Mouse (Mus musculus) left cerebral cortex, postnatal 25 days (tissue): ENCODE data around the gene Mtch1. TPM values are rescaled to one million over a fixed set of nuclear protein-coding genes. Genes with fewer than 3 reads are reported as not detected.
"Not testable (repeated sequence)": the region's sequence is repeated elsewhere in the genome, so short reads cannot be mapped to it uniquely, and the experiment has no call there.

Experiments
- DNase-seq, 2 experiments: peaks; one replicate each; pipeline ENCODE4 v3.0.0; 2022; ENCODE audit warnings: low spot score in 2 of 2, mixed read lengths in 1 of 2
- intact Hi-C: fragments of 180-260 bp; cut with DNase I; formaldehyde crosslinking; loops from one replicate; pipeline ENCODE4 v1.15.1; 2025
- total RNA-seq, 2 experiments: library from RNA; stranded (reverse); gene quantifications; 2 replicates each; pipeline ENCODE4 v1.2.3; 2021

The Mtch1 gene
- total RNA-seq: 100 to 1,000 TPM; 553 to 573 TPM

DNA sequence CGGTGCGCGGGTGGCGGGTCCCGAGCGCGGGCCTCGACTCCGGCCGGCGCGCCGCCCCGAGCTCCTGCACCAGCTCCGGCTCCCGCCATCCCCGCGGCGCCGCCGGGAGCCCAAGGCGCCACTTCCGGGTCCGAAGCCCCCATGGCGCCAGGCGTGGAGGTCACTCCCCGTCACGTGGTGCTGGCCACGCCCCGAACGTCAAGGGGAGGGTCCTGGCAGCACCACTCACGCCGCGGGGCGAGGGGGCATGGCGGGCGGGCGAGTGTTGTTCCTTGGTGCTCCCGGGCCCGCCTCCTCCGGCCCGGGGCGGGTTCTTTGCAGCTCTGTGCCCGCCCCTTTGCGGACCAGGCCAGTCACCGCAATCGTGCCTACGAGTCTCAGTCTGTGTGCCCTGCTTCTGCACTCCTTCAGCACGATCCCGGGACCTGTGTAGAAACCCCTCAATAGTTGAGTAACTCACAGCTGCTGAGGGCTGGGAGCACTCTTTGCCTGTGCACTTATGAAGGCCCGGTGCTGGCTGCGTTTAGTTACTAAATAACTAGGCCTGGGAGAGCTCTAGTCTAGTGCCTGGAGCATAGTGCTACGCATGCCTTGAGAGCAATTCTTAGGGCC, at the start of gene Mtch1:
TSS of gene Mtch1 (minus strand) at position 290 of the 612 bp plus-strand sequence.
- DNase-seq: peak; percentile 98
- intact Hi-C loops: no loop called here

DNA sequence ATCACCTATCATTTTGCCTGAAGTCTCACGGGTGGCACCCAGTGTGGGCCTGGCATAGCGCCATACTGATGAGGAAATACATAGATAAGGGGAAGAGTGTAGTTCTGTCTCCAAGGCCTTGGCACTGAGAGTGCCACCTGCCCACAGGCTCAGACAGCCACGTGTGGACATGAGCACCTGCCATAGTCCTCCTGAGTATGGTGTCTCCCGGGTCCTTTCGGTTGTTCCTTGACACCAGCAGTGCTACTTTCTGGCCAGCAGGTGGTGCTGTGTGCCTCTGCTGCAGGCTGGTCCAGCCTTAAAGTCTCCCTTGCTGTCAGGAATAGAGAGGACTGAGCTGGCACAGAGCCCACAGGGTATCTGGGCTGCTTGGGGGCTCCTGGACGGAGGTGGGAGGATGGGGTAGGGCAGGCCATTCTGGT, 49.1 kb upstream of the Mtch1 start:
- intact Hi-C loops: loop anchor here (1.0 kb wide), 2 partner anchors 95 to 117 kb away; no protein-coding TSS in a partner anchor

DNA sequence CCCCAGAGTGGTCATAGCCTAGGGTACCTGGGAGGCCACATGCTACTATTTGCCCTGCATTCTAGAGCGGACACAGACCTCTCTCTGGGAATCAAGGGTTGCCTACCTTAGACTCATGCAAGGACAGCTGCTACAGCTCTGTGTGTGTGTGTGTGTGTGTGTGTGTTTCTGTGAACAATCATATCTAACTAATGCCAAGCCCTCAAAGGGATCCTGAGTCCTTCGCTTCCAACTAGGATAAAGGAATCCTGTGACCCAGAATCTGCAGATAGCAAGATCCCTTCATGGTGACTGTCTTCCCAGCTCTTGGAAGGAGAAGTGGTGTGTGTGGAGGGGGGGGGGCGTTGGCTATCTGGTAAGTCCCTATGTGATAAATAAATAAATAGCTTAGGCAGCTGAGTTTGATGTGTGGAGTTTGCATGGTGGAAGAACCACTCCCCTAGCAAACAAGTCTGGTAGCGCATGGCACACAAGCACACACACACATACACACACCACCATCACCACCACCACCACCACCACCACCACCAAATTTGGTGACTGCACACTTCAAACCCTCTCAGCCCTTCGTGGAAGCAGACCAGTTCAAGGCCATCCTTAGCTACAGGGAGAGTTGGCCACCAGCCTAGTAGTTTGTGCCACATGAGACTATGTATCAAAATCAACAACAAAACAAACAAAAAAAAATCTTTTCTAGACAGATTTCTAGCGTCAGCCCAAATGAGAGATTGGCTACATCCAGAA, 48.5 kb upstream of the Mtch1 start:
- no peak for DNase-seq
- intact Hi-C loops: no loop called here

More for the DNA sequence above, 49.1 kb upstream of the Mtch1 start:
- DNase-seq: peak; percentile 77 to 83

DNA sequence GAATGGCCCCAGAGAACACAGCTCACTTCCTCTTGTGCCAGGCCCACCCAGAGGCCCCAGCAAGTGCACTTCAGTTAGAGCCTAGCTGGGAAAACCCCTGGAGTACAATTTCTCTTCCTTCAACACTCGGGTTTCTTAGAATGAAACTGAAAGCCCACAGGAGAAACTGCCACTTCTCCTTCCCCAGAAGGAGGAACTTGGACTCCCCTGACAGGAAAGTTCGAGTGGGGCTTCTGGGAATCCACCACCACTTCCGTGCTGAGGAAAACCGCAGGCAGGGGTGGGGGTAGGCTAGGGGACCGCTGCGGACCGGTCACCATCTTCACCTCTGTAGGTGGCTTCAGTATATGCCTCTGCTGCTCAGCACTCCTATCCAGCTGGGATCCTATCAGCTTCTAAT, 47.6 kb upstream of the Mtch1 start:
- peak; percentile 9 to 20 for DNase-seq
- intact Hi-C loops: no loop called here

DNA sequence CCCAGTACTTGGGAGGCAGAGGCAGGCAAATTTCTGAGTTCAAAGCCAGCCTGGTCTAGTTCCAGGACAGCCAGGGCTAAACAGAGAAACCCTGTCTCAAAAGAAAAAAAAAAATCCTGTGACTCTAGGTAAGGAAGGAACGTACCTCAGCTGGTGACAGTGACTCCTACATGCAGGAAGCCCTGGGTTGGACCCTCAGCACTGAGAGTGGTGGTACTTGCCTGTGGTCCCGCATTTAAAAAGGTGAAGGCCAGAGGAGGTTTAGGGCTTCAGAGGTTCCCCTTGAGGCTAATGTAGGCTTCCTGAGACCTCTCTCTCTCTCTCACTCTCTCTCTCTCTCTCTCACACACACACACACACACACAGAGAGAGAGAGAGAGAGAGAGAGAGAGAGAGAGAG, 47.0 kb upstream of the Mtch1 start:
- intact Hi-C loops, DNase-seq: not testable (repeated sequence)

DNA sequence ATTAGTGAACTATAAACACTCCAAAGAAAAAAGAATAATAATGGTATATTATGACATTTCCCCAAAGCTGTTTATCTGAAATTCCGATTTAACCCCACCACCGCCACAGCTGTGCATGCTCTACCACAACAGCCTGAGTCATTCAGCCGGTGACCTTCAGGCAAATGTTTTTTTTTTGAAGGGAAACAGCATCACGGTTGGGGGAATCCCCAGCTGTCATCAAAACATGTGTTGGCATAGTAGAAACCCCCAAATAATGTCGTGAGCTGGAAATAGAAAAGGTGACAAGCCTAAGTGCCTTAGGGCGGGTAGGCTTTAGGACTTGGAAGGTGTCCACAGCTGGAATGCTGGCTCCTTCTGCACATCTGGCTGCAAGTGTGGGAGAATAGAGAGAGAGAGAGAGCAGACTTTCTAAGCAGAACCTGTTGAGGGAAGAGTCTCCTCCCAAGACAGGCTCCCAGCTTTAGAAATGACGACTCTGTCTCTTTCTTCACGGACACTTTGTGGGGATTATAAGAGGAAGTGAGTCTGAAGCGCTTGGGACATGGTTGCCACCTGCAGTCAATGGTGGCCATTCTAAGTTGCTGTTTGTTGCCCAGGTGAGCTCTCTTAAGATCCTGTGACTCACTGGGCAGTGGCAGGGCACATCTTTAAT, 46.5 kb upstream of the Mtch1 start:
- intact Hi-C loops: no loop called here
- no peak for DNase-seq

DNA sequence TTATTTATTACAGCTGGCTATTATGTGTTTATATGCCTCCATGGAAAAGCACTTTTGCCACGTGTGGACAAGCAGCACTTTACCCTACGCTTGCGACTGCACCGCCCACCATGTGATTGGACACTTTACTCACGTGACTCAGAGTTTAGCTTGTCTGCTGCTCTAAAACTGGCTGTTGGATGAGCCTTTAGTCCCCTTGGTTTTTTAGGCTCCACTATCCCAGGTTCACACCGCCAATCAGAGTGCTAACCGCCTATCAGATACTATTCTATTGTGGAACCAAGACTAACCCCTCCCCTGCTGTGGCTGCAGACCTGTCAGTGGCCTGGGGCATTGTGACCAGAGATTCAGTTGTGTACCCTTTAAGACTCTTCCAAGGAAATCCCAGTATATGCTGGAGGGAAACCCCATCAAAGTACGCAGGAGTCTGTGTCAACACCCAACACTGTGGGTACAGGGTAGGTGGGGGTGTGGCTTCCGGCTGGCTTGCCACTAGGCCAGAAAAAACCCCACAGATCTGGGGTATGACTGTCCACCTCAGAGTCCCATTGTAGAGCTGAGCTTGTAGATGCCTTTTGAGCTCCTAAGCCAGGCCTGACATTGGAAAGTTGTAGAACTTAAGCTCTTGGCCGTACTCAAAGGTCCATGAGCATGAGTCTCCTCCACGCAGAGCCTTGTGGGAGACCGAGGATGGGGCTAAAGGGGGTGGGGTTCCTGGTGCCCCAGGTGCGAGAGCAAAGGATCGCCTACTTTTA, 45.8 kb upstream of the Mtch1 start:
- DNase-seq: no peak
- intact Hi-C loops: no loop called here

DNA sequence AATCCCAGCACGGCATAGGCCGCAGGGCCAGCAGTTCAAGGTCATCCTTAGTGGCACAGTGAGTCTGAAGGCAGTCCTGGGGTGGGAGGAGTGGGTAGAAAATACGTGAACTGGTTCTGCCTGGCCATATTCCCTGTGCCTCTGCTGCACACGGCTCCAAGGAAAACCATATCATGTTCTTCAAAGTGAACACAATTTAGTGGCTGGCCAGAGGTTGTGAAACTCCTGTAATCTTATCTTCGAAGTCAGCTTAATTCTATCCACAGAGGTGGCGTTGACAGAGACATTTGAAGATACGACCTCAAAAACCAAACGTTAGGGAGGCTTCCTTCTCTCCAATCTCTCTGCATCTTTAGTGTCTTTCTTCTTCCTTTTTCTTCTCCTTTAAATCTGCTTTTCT, 43.5 kb upstream of the Mtch1 start:
- intact Hi-C loops: no loop called here

DNA sequence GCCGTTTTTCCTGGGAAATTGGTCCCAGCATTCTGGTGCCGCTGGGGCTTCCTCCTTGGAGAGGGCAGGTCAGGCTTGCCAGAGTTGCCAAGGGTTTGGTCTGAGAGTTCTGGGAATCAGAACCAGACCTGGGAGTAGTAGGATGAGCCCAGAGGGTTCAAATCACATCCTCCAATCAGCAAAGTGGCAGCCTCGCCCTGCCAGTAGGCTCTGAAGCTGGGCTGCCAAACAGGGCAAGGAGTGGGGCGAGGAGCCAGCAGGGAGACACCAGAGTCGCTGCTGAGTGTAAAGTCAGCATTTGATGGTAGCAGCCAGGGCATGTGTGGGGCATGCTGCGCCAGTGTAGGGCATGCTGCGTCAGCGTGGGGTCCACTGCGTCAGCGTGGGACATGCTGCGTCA, 41.2 kb upstream of the Mtch1 start:
- intact Hi-C loops: no loop called here
- DNase-seq: no peak

More for the DNA sequence above, 43.5 kb upstream of the Mtch1 start:
- DNase-seq: no peak

DNA sequence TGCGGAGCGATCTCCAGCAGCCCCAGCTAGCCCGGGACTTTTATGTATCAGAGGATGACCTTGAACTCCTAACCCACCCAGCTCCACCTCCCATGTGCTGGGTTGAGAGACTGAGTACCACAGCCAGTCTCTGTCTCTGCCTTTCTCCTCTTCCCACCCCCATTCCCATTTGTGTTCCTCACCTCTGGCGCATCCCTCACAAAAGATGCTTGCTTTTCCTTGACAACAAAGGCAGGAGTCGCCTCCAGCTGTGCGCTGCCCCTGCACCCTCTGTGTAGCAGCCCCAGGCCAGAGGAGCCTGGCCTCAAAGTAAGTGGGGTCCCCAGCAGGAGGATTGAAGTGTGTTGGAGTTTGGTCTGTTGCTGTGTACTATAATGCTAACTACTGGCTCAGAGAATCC, 38.0 kb upstream of the Mtch1 start:
- intact Hi-C loops: no loop called here
- no peak for DNase-seq

DNA sequence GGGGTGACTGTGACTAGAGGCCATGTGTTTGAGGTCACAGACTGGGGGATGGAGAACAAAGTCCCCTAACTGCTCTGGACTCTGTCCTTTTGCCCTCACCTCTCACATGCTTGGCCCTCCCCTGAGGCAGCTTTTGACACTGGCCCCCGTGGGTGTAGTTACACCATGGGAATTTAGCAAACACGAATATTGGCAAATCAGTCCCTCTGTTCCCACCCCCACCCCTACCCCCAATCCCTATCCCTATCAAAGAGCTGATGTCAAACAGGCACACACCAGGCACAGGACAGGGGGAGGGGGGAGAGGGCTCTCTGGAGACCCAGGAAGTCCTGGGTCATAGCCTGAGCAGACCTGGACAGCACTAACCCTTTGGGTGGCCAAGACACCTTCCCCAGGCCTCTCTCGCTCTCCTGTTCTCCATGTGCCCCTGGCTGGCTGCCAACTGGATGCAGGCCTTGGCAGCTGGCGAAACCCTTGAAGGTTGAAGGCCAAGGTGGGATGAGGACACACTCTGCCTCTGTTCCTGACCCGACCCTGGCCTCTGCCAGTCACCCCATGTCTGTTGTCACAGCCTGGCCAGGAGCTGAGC, 37.2 kb upstream of the Mtch1 start:
- no peak for DNase-seq
- intact Hi-C loops: loop anchor here (5.0 kb wide), 1 partner anchor 107 kb away; the partner anchor contains the start of gene Pim1

DNA sequence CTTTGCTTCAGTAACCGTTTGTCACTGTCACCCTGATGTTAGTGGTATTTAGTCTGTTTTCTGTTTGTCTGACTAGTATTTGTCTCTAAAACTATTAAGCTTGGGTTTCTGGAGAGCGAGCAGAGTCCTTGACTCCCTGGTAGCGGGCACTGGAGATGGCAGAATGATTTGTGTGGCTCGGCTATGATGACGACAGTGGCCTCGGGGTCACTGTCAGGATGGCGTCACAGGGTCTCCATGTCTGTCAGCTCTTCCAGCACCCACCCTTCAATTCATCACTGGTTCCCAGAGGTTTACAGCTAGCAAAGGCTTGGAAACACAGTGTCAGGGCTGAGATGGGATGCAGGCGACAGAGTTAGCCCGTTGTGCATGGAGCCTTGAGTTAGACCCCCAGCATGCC, 36.2 kb upstream of the Mtch1 start:
- intact Hi-C loops: loop anchor here (5.0 kb wide), 1 partner anchor 108 kb away; the partner anchor contains the start of gene Pim1
- no peak for DNase-seq

DNA sequence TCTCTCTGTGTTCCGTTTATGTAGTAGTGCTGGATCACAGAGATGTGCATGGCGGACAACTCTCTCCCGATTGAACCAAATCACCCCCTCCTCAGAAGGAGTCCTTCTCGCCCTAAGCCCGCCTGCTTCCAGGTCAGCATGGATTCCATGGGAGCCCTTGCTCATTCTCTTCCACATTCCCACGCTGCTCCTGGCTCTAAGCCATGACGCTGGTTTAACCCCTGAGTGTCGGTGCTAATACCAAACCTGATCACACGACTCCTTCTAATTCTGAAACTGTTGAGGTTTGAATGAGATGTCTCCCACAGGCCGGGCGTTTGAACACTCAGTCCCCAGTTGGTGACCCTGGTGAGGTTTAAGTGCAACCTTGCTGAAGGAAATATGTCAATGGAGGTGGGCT, 34.7 kb upstream of the Mtch1 start:
- intact Hi-C loops: loop anchor here (5.0 kb wide), 1 partner anchor 110 kb away; the partner anchor contains the start of gene Pim1
- DNase-seq: no peak

DNA sequence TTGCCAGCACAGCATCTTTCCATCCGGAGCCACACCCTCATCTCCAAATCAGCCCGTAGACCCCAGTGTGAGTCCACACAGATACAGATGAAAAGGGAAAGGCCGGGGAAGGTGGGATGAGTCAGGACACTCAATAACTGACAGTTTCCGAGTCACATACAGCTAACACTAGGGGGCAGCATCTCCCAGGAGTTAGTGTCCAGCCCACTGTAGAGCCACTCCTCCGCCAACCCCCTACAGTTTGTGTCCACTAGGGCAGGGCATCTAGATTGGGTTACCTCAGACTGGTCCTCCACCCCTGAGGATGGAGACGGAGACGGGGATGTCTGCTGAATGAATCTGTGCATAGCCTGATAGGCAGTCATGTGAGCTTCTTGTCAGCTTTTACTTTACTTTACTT, 33.7 kb upstream of the Mtch1 start:
- peak; percentile 45 to 50 for DNase-seq
- intact Hi-C loops: loop anchor here (1.0 to 5.0 kb wide), 2 partner anchors 111 to 133 kb away; partner anchors contain the start of gene Pim1

DNA sequence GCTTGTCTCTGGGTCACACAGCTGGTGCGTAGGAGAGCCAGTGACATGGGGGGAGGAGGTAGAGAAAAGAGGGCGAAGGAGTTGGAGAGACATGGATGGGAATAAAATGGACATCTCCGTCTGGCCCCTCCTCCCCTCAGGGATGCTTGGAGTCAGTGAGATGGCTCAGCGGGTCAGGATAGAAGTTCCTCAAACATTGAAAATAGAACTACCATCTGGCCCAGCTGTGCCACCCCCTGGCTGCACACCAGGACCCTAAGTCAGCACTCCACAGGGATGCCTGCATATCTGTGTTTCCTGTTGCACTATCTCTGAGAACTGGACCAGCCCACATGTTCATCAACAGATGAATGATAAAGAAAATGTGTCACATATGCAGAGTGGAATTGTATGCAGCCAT, 32.5 kb upstream of the Mtch1 start:
- intact Hi-C loops: loop anchor here (5.0 kb wide), 1 partner anchor 112 kb away; the partner anchor contains the start of gene Pim1
- no peak for DNase-seq

DNA sequence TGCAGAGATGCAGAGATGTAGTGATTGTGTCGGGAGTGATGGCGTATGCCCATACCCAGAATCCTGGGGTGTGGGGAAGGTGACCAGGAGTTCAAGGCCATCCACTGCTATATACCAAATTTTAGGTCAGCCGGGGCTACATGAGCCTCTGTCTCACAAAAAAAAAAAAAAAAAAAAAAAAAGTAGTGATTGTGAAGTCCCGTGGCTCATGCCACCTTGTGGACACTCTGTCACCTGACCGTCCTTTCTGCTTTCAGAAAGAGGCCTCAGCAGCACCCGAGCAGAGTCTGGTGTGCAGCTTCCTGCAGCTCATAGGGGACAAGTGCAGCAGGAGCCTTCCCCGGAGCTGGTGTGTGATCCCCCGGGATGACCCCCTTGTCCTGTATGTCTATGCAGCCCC, 30.3 kb upstream of the Mtch1 start:
- intact Hi-C loops: no loop called here

DNA sequence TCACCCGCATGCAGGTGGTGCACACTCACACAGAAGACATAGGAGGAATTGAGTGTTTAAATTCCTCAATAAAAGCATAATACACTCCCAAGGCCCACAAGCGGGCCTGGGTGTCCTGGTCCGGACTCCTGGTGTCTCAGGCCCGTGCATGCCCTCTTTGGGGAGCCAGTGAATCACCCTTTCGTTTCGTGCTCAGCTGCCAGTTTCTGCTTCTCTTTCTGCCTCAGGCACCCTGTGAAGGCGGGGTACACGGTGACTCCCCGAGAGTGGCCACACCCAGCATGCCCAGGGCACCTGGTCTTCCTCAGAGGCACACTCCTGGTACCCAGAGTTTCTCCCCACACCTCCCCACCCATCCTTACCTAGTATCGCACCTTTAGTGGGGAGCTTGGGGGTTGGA, 28.1 kb upstream of the Mtch1 start:
- no peak for DNase-seq
- intact Hi-C loops: no loop called here

More for the DNA sequence above, 30.3 kb upstream of the Mtch1 start:
- DNase-seq: no peak

DNA sequence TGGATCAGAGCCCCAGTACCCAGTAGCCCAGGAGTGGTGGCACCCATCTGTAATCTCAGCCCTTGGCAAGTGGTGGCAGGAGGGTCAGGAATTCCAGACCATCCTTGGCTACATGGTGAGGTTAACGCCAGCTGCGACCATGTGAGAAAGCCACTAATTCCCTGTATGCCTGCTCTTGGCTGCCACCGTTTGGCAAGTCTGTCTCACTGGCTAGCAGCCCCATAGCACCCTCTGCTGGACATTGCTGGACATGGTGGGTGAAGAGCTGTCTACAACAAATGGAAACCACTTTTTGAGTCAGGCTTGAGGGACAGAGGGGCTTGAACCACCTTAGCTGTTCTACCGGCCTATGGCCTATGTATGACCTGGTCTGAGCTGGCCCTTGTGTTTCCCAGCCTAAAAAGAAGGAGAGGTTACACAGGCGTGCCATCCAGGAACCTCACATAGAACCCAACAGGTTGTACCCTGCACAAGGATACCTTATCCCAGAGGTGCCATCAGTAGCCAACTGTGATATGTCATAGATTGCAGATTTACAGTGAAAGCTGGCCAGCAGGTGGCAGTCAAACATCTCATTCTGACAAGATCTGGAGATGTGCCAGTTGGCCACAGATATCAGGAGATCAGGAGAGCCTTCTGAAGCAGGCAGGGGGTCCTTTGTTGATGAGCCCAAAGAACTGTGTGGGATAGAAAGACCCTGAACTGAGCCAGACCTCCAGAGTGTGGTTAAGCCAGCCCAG, 23.4 kb upstream of the Mtch1 start:
- peak; percentile 91 to 95 for DNase-seq
- intact Hi-C loops: loop anchor here (2.0 to 5.0 kb wide), 2 partner anchors 102 to 194 kb away; partner anchors contain the start of gene BC004004

DNA sequence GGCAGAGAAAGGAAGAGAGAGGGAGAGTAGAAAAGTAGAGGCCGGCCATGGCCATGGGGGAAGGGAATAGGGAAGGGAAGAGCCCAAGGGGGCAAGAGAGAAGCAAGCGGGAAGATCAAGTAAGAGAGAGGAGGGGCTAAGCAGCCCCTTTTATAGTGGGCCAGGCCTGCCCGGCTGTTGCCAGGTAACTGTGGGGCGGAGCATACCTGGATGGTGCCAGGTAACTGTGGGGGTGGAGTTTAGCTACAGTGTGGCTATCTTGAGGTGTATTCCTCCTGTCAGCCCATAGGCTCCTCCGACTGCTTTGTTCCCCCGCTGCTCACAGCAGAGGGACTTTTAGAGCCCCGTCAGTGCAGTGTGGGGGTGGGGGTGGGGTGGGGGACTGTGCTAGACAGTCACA, 21.0 kb upstream of the Mtch1 start:
- DNase-seq: no peak
- intact Hi-C loops: no loop called here
